Comparison of ENCODE assay signal across 9 mouse cellular contexts in genomic region chr7:87277225-87277624, GRCm38 (mm10). TPM values are rescaled to one million over a fixed set of nuclear protein-coding genes. Genes with fewer than 3 reads are reported as not detected.
A peak's percentile ranks its signal among the peaks of the same experiment; 100 is the strongest.
DNase-seq lines count a peak whose midpoint lies in the region; ATAC-seq and TF ChIP-seq lines count a peak whose summit lies in the region.
"Had no signal": no experiment of that assay in that cellular context is flagged by ENCODE, and none has a peak within 500 bp of the region (broad histone marks: within the 10 kb centered on the region; RNA-seq: fewer than 3 reads in every experiment).

No protein-coding gene starts in this region.

- no peak overlapping the region for H3K4me3 ChIP-seq in midbrain, postnatal 0 days (ENCODE audit: low read depth, low read length)
- H3K4me3 ChIP-seq in midbrain, embryonic 10.5 days: no peak overlapping the region
- no peak overlapping the region for H3K4me3 ChIP-seq in forebrain, embryonic 12.5 days (replicated peaks)

- no peak for ATAC-seq in cerebellum, adult (ENCODE audit: insufficient number of reproducible peaks, low FRiP score, low TSS enrichment)
- ATAC-seq in midbrain, postnatal 0 days (ENCODE audit: low FRiP score): no peak
- ATAC-seq in forebrain, embryonic 12.5 days (ENCODE audit: low FRiP score): 0 out of 2 replicates have a peak, but pooled peaks have one; percentile 30

- no peak overlapping the region for H3K27ac ChIP-seq in midbrain, postnatal 0 days (ENCODE audit: low read depth, low read length)
- H3K27ac ChIP-seq in midbrain, embryonic 10.5 days (replicated peaks): no peak overlapping the region
- no peak overlapping the region for H3K27ac ChIP-seq in forebrain, embryonic 12.5 days
- H3K27ac ChIP-seq: macrophage had no signal

- no peaks in the 10 kb centered on the region for H3K27me3 ChIP-seq in midbrain, postnatal 0 days (ENCODE audit: insufficient read depth, low read length)
- no peaks in the 10 kb centered on the region for H3K27me3 ChIP-seq in midbrain, embryonic 10.5 days (ENCODE audit: low read depth, poor library complexity, severe bottlenecking)
- H3K27me3 ChIP-seq in forebrain, embryonic 12.5 days: no peaks in the 10 kb centered on the region

- H3K4me1 ChIP-seq in midbrain, postnatal 0 days (ENCODE audit: insufficient read depth, low read length): no peaks in the 10 kb centered on the region
- no peaks in the 10 kb centered on the region for H3K4me1 ChIP-seq in midbrain, embryonic 10.5 days
- H3K4me1 ChIP-seq in forebrain, embryonic 12.5 days: no peaks in the 10 kb centered on the region

- WGBS in midbrain, postnatal 0 days: 4% methylated on average over 1 of the region's 1 CpGs
- WGBS in midbrain, embryonic 10.5 days: 7% methylated on average over 1 of the region's 1 CpGs
- WGBS in forebrain, embryonic 12.5 days: 11% methylated on average over 1 of the region's 1 CpGs

- TF ChIP-seq CTCF in midbrain, postnatal 0 days (IDR thresholded peaks at IDR 0.05): peak; percentile 69

- no peaks in the 10 kb centered on the region for H3K36me3 ChIP-seq in midbrain, postnatal 0 days (ENCODE audit: insufficient read depth, low read length)
- no peaks in the 10 kb centered on the region for H3K36me3 ChIP-seq in midbrain, embryonic 10.5 days
- no peaks in the 10 kb centered on the region for H3K36me3 ChIP-seq in forebrain, embryonic 12.5 days (replicated peaks)

- H3K9ac ChIP-seq in midbrain, postnatal 0 days (replicated peaks; ENCODE audit: low read length, poor library complexity, severe bottlenecking): no peak overlapping the region
- H3K9ac ChIP-seq in forebrain, embryonic 12.5 days: no peak overlapping the region

- no peak overlapping the region for H3K4me2 ChIP-seq in midbrain, postnatal 0 days (ENCODE audit: low read depth, low read length, poor library complexity, severe bottlenecking)
- no peak overlapping the region for H3K4me2 ChIP-seq in forebrain, embryonic 12.5 days

- DNase-seq in cerebellum, postnatal 14 days: peak; percentile 15 to 45
- DNase-seq in midbrain, postnatal 0 days (ENCODE audit: low spot score): peak; percentile 81
- no peak for DNase-seq in midbrain, embryonic 10.5 days (ENCODE audit: low spot score)
- peak; percentile 49 for DNase-seq in layer of hippocampus, adult 9-10 months (ENCODE audit: low spot score)
- DNase-seq in right cerebral cortex, postnatal 14 days: peak; percentile 24
- no peak for DNase-seq in spleen, postnatal 4 days (ENCODE audit: low spot score in 2 of 2)

- H3K9me3 ChIP-seq in midbrain, postnatal 0 days (ENCODE audit: low read length): no peaks in the 10 kb centered on the region
- no peaks in the 10 kb centered on the region for H3K9me3 ChIP-seq in midbrain, embryonic 10.5 days (replicated peaks)
- no peaks in the 10 kb centered on the region for H3K9me3 ChIP-seq in forebrain, embryonic 12.5 days

RNA-seq across cellular contexts. Expression of gene Nox4, which starts 31.3 kb away (rescaled TPM):
- total RNA-seq in midbrain, postnatal 0 days (2014; rRNA removed): 2.6 and 2.7 TPM in 2 replicates
- 0.80 and 0.99 TPM in 2 replicates for polyA plus RNA-seq in midbrain, postnatal 0 days (2015; fragmentation: Nextera tagmentation; extraction: Ambion mirVana)
- 3.2 and 3.5 TPM in 2 replicates for polyA plus RNA-seq in midbrain, embryonic 10.5 days (2016; fragmentation: Nextera tagmentation; extraction: Ambion mirVana)
- polyA plus RNA-seq in forebrain, embryonic 12.5 days (2016; fragmentation: Nextera tagmentation; extraction: Ambion mirVana): 2.7 and 3.2 TPM in 2 replicates
- polyA plus RNA-seq: macrophage had no signal

Comparison
In these comparisons a context has a peak if more than half of its experiments do, and no peak if none do; other contexts are left out.
1. DNase-seq: peak in cerebellum, postnatal 14 days (2 of 2), midbrain, postnatal 0 days (single experiment), layer of hippocampus, adult 9-10 months (single experiment) and right cerebral cortex, postnatal 14 days (single experiment); none in midbrain, embryonic 10.5 days (single experiment) and spleen, postnatal 4 days (0 of 2).